Mouse (Mus musculus) stomach, embryonic 16.5 days (tissue): ENCODE results near the gene Tgoln1. TPM values are rescaled to one million over a fixed set of nuclear protein-coding genes. Genes with fewer than 3 reads are reported as not detected.

Source experiments
- ATAC-seq: fragments of 200-750 bp; cut with Nextera tagmentation; 2 replicates; pipeline ENCODE4 v1.8.0; 2017; ENCODE audit warnings: moderate number of reproducible peaks, moderate TSS enrichment; ENCODE audit not compliant: insufficient read depth, low FRiP score
- H3K27ac ChIP-seq: fragments of 300-500 bp; sonication (generic); 2 replicates; pipeline ENCODE4 v1.5.1; 2014; ENCODE audit warnings: low read length
- H3K27me3 ChIP-seq: fragments of 300-500 bp; sonication (generic); 2 replicates; pipeline ENCODE4 v1.6.1; 2014; ENCODE audit warnings: low read length, control low read depth, mixed read lengths; ENCODE audit not compliant: control insufficient read depth, insufficient read depth
- H3K36me3 ChIP-seq: fragments of 300-500 bp; sonication (generic); 2 replicates; pipeline ENCODE4 v1.6.1; 2014; ENCODE audit warnings: low read length; ENCODE audit not compliant: control insufficient read depth, insufficient read depth
- H3K4me1 ChIP-seq: fragments of 300-500 bp; sonication (generic); 2 replicates; pipeline ENCODE4 v1.6.1; 2014; ENCODE audit warnings: low read length, control low read depth, mixed read lengths; ENCODE audit not compliant: control insufficient read depth, insufficient read depth
- H3K4me2 ChIP-seq: fragments of 300-500 bp; sonication (generic); 2 replicates; pipeline ENCODE4 v1.6.1; 2014; ENCODE audit warnings: low read depth, low read length, mixed read lengths
- H3K4me3 ChIP-seq: fragments of 300-500 bp; sonication (generic); replicated peaks from 2 replicates; pipeline ENCODE4 v1.5.1; 2014; ENCODE audit warnings: mild to moderate bottlenecking, low read length
- H3K9ac ChIP-seq: fragments of 300-500 bp; sonication (generic); 2 replicates; pipeline ENCODE4 v1.6.1; 2014; ENCODE audit warnings: low read length
- H3K9me3 ChIP-seq: fragments of 300-500 bp; sonication (generic); replicated peaks from 2 replicates; pipeline ENCODE4 v1.6.1; 2016; ENCODE audit warnings: low read length, control low read depth; ENCODE audit not compliant: control insufficient read depth
- WGBS: fragments of 180-500 bp; shearing (Covaris S2); extraction: QIAGEN DNeasy Blood & Tissue Kit; methylation state at CpG from one replicate; pipeline ENCODE4 v1.1.7; 2014; 5-methylcytosine and 5-hydroxymethylcytosine counted together
- polyA plus RNA-seq: library from polyadenylated mRNA; unstranded; fragments of >200 nt; fragmentation: Nextera tagmentation; extraction: Ambion mirVana; gene quantifications from 2 replicates; pipeline ENCODE4 v1.2.1, GENCODE M21; 2015

The Tgoln1 gene
- polyA plus RNA-seq, 1 experiment from 2014 or later = 43.5 TPM

DNA sequence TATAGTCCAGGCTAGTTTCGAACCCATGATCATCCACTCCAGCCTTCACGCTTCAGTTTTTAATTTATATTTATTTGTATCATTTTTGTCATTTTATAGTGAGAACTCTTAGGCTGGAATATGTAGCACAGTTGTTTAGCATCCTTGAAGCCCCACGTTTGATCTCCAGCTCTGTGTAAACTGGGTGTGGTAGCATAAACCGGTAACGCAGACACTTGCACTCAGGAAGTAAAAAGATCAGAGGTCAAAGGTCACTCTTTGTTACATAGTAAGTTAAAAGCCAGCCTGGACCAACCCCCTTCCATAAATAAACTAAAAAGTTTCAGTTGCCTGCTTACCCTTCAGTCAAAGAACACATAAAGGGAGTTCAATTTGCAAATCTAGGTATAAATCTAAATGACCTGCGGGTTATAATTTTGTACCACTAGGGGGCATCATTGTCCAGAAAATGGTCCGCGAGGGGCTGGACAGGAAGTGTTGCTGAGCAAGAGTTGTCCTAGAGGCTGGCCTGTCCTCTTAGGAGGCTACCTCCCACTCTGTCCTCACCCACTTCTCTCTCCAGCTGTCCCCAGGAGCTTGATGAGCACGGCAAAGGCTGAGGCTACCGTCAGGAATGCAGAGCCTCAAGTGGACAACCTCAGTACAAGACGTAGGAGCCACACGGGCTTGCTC, 19.1 kb upstream of the Tgoln1 start:
- Histone ChIP-seq H3K4me1 (peaks cover 4% of the 10 kb centered on the region; the same call in 1 of the 2 replicates), H3K4me3 (no peak overlapping the region), H3K36me3 (0 out of 2 replicates have a peak, but pooled peaks cover 3% of the 10 kb centered on the region), H3K27me3 (no peaks in the 10 kb centered on the region), H3K9ac (0 out of 2 replicates have a peak overlapping the region, but pooled peaks have one; percentile 49), H3K9me3 (no peaks in the 10 kb centered on the region), H3K27ac (no peak overlapping the region), H3K4me2 (peak overlapping the region; percentile 23; the same call in 1 of the 2 replicates)
- ATAC-seq = peak; percentile 59; the same call in 1 of the 2 replicates
- 38% methylated on average over 12 of the region's 12 CpGs for WGBS

DNA sequence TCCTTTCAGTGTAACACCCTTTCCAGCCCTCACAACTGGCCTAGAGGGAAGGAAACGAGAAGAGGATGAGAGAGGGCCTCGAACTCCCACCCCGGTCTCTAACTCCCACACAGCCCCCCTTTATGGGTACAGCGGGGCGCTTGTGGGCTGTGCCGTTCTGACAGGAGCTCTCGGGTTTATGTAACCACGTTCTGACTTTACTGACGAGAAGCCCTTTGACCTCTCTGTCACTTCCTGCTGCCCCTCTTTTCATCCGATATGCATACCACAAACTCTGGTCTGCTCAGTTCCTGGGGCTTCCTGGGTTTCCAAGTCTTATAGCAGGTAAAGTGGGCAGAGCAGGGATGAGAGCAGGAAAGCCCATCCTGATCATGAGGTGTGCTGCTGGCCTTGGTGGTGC, 17.5 kb upstream of the Tgoln1 start:
- Histone ChIP-seq H3K9ac (no peak overlapping the region), H3K4me2 (no peak overlapping the region)

DNA sequence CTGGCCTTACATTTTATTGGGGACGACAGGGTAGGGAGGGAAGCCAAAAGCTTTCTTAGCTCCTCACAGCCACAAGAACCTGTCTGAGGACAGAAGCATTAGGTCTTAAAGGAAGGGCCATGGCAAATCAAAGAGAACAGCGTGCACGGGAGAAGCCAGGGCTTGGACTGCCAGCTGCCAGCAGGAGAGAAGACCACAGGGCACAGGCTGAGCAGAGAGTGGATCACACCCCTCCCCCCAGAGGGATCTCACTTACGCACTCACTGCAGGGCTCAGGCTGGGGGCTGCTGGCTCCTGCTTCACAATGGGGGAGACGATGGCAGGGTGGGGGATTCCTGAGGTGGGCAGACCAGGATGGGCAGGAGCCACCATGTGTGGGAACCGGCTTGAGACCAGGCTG, 14.9 kb upstream of the Tgoln1 start:
- no peaks in the 10 kb centered on the region for H3K27me3 ChIP-seq
- H3K9me3 ChIP-seq = no peaks in the 10 kb centered on the region
- ATAC-seq = no peak
- H3K27ac ChIP-seq = no peak overlapping the region
- H3K36me3 ChIP-seq = peaks cover 12% of the 10 kb centered on the region; the same call in 1 of the 2 replicates
- WGBS = 84% methylated on average over 6 of the region's 6 CpGs
- no peak overlapping the region for H3K9ac ChIP-seq
- H3K4me2 ChIP-seq = no peak overlapping the region
- H3K4me1 ChIP-seq = peaks cover 4% of the 10 kb centered on the region; the same call in 1 of the 2 replicates
- no peak overlapping the region for H3K4me3 ChIP-seq

More for the DNA sequence above, 17.5 kb upstream of the Tgoln1 start:
- 68% methylated on average over 10 of the region's 10 CpGs for WGBS
- H3K9me3 ChIP-seq = no peaks in the 10 kb centered on the region
- H3K27ac ChIP-seq = no peak overlapping the region
- H3K36me3 ChIP-seq = 0 out of 2 replicates have a peak, but pooled peaks cover 3% of the 10 kb centered on the region
- no peak overlapping the region for H3K4me3 ChIP-seq
- ATAC-seq = no peak
- H3K4me1 ChIP-seq = peaks cover 4% of the 10 kb centered on the region; the same call in 1 of the 2 replicates
- no peaks in the 10 kb centered on the region for H3K27me3 ChIP-seq

DNA sequence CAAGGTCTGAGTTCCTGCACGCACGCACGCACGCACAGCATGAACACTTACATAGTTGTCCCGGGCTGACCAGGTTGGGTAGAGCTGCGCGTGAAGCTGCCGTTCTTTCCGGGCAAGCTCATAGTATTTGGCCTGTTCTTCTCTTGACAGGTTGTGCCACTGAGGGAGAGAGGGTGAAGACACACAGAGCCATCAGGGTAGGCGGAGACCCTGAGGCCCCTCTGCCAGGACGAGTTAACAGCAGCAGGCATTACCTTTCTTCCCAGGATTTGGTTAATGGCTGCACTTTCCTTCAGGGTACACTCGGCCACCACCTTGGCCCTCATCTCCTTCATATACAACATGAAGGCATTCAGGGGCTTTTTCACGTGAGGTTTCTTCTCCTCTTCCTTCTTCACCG, 14.2 kb upstream of the Tgoln1 start:
- Histone ChIP-seq H3K4me1 (peaks cover 4% of the 10 kb centered on the region; the same call in 1 of the 2 replicates), H3K36me3 (peaks cover 12% of the 10 kb centered on the region; the same call in 1 of the 2 replicates), H3K27ac (no peak overlapping the region), H3K27me3 (no peaks in the 10 kb centered on the region), H3K9me3 (no peaks in the 10 kb centered on the region), H3K4me2 (no peak overlapping the region), H3K4me3 (no peak overlapping the region), H3K9ac (no peak overlapping the region)
- no peak for ATAC-seq
- WGBS = 87% methylated on average over 14 of the region's 14 CpGs

DNA sequence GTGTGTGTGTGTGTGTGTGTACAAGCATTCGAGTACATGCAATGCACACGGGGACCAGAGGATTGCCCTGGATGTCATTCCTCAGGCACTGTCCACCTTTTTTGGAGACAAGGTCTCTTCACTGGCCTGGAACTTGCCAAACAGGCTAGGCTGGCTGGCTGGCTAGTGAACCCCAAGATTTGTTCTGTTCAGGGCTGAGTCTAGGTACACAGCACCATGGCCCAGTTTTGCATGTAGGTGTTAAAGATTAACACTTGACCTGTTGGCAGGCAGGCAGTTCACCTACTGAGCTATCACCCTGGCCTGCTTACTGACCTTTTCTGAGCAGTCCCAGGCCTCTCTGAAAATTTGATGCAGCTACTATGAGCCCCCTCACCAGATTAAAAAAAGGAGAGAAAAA, 13.6 kb upstream of the Tgoln1 start:
- peaks cover 12% of the 10 kb centered on the region; the same call in 1 of the 2 replicates for H3K36me3 ChIP-seq
- H3K9me3 ChIP-seq = no peaks in the 10 kb centered on the region
- 79% methylated on average over 2 of the region's 2 CpGs for WGBS
- H3K27me3 ChIP-seq = no peaks in the 10 kb centered on the region
- H3K4me3 ChIP-seq = no peak overlapping the region
- no peaks in the 10 kb centered on the region for H3K4me1 ChIP-seq
- no peak overlapping the region for H3K27ac ChIP-seq
- H3K9ac ChIP-seq = no peak overlapping the region
- H3K4me2 ChIP-seq = no peak overlapping the region
- peak; percentile 48; the same call in 1 of the 2 replicates for ATAC-seq

DNA sequence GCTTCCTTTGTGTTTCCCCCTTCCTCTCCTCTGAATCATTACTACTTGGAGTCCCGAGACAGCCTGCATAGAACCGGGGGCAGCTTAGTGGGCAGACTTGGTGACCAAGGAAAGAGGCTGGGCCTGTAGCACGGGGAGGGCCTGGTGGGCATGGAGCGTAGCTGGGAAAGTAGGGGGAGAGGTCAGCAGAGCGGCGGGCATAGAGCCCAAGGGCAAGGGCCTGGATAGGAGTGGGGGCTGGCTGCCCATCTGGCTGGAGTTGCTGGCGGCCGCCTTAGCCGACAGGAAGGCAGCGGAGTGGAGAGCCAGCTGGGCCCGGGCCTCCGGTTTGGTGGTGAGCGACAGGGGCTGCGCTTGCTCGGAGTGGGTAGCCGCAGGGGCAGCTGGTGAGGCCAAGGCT, 10.5 kb upstream of the Tgoln1 start:
- no peaks in the 10 kb centered on the region for H3K9me3 ChIP-seq
- no peak overlapping the region for H3K4me3 ChIP-seq
- WGBS = 89% methylated on average over 16 of the region's 16 CpGs
- peaks cover 11% of the 10 kb centered on the region; the same call in 1 of the 2 replicates for H3K36me3 ChIP-seq
- H3K4me2 ChIP-seq = no peak overlapping the region
- no peaks in the 10 kb centered on the region for H3K27me3 ChIP-seq
- H3K4me1 ChIP-seq = no peaks in the 10 kb centered on the region
- no peak overlapping the region for H3K9ac ChIP-seq
- H3K27ac ChIP-seq = no peak overlapping the region; the same call in 1 of the 2 replicates
- no peak for ATAC-seq

DNA sequence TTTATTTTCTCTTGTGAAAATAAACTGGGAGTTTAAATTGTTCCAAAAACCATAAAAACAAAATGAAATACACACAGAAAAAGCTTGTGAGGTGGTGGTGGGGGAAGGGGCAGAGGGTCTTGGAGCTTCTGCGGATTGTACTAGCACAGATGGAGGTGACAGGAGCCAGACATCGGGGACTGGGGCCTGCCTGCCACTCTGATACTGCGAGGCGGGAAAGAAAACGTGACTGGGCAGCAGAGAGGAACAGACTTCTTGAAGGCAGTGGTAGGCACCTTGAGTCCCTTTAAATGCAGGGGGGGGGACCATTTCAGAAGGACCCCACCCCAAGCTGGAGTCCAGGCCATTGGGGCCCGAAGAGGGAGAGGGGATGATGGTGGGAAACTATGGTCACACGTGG, 9.6 kb upstream of the Tgoln1 start:
- no peaks in the 10 kb centered on the region for H3K27me3 ChIP-seq
- H3K4me3 ChIP-seq = no peak overlapping the region
- no peak overlapping the region for H3K9ac ChIP-seq
- 88% methylated on average over 7 of the region's 7 CpGs for WGBS
- no peak overlapping the region for H3K4me2 ChIP-seq
- peaks cover 8% of the 10 kb centered on the region; the same call in 1 of the 2 replicates for H3K36me3 ChIP-seq
- no peak for ATAC-seq
- no peaks in the 10 kb centered on the region for H3K9me3 ChIP-seq
- H3K4me1 ChIP-seq = 0 out of 2 replicates have a peak, but pooled peaks cover 3% of the 10 kb centered on the region
- H3K27ac ChIP-seq = no peak overlapping the region

DNA sequence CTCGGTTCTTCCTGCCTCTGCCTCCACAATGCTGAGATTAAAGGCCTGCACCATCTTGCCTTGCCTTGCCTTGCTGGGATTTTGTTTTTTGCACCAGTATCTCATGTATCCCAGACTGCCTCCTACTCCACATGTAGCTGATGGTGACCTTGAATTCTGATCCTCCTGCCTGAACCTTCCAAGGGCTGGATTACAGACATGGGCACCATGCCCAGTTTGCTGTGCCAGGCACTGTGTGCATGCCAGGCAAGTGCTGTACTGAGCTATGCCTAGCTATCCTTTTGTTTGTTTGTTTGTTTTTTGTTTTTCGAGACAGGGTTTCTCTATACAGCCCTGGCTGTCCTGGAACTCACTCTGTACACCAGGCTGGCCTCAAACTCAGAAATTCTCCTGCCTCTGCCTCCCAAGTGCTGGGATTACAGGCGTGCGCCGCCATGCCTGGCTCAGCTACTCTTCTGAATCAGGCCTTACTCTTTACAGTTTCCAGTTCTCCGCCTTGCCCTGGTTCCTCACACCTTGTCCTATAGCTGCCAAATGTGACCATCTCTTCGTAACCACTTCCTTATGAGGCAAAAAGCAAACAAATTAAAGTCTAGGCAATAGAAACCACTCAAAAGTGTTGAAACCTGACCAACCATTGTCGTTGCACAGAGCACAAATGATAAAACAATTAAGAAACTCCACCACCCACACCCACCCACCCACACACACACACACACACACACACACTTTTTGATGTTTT, 7.0 kb upstream of the Tgoln1 start:
- Histone ChIP-seq H3K27ac (no peak overlapping the region), H3K4me3 (no peak overlapping the region), H3K27me3 (no peaks in the 10 kb centered on the region), H3K4me1 (peaks cover 5% of the 10 kb centered on the region; the same call in 1 of the 2 replicates), H3K36me3 (peaks cover 8% of the 10 kb centered on the region; the same call in 1 of the 2 replicates), H3K9ac (no peak overlapping the region), H3K4me2 (no peak overlapping the region), H3K9me3 (no peaks in the 10 kb centered on the region)
- 90% methylated on average over 8 of the region's 8 CpGs for WGBS
- no peak for ATAC-seq

DNA sequence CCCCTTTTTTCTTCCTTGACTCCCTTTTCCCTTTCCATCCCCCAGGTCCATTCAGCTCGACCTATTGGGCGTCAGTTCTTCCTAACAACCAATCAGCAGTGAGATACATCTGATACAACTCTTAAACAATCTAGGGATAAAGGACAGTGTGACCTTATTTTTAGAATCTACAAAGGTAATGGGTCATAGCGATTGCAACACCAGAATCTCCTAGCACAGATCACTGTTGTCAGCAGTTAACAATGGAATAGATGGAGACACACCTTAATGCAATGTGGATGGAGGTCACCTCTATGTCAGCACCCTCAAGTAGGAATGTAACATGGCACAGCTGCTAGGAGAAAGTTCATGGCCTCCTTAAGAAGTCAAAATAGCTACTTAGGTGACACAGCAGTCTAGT, 6.1 kb upstream of the Tgoln1 start:
- ATAC-seq = no peak
- Histone ChIP-seq H3K4me3 (no peak overlapping the region), H3K27me3 (no peaks in the 10 kb centered on the region), H3K9ac (no peak overlapping the region), H3K9me3 (no peaks in the 10 kb centered on the region), H3K4me1 (peaks cover 5% of the 10 kb centered on the region; the same call in 1 of the 2 replicates), H3K4me2 (no peak overlapping the region), H3K27ac (no peak overlapping the region), H3K36me3 (peaks cover 4% of the 10 kb centered on the region; the same call in 1 of the 2 replicates)
- 37% methylated on average over 3 of the region's 3 CpGs for WGBS
